Mouse (Mus musculus) CD4-positive, CD25-positive, alpha-beta regulatory T cell, adult 4 months (primary cell): ENCODE results near the gene Zfp382. TPM values are rescaled to one million over a fixed set of nuclear protein-coding genes. Genes with fewer than 3 reads are reported as not detected.
"Not testable (repeated sequence)": the region's sequence is repeated elsewhere in the genome, so short reads cannot be mapped to it uniquely, and the experiment has no call there.

Experiments
- ATAC-seq: one replicate; pipeline ENCODE4 v1.8.0; 2017
- polyA plus RNA-seq, 2 experiments: library from polyadenylated mRNA; unstranded; fragments of 100-300 nt; shearing (Covaris generic); gene quantifications; one replicate each; pipeline ENCODE4 v1.2.1; 2017

Zfp382 gene
- polyA plus RNA-seq: 10 to 100 TPM; 13.2 to 20.3 TPM

DNA sequence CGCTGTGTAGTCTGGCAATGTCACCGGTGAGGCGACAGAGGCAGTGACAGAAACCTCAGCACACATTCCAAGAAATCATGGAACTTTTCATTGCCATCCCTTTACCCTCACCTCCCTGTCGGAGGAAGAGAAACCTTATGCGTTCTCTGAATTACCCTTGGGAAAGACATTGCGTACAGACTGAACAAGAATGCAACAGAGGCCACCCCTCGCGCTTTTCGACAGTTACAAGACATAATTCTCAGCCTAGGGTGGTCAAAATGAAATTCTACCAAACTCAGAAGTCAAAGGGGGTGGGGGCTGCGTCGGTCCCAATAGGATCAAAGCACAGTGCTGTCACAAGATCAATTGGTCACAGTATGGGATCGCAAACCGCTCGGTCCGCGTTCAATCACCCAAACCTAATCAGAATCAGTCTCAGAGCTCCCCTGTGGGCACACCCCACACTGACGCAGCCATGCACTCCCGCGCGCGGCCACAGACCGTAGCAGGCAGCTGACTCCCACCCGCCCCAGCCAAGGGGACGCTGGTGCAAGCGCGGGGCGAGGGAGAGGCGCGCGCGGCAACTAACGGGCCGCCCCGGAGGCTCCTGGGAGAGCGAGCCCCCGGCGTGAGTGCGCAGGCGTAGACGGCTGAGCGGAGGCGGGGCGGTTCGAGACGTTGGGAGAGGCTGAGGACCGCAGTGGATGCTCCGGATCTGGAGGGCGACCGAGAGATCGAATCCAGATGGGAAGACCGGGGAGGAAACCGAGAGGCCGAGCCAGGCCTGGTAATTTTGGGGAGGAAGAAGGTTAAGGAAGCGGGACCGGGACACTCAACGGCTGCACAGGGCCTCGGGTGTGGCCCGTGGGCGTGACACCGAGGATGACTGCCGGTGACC, at the start of gene Zfp382:
TSS of gene Zfp382 (plus strand) at position 635 of the 880 bp plus-strand sequence.
- peak; percentile 92 for ATAC-seq

DNA sequence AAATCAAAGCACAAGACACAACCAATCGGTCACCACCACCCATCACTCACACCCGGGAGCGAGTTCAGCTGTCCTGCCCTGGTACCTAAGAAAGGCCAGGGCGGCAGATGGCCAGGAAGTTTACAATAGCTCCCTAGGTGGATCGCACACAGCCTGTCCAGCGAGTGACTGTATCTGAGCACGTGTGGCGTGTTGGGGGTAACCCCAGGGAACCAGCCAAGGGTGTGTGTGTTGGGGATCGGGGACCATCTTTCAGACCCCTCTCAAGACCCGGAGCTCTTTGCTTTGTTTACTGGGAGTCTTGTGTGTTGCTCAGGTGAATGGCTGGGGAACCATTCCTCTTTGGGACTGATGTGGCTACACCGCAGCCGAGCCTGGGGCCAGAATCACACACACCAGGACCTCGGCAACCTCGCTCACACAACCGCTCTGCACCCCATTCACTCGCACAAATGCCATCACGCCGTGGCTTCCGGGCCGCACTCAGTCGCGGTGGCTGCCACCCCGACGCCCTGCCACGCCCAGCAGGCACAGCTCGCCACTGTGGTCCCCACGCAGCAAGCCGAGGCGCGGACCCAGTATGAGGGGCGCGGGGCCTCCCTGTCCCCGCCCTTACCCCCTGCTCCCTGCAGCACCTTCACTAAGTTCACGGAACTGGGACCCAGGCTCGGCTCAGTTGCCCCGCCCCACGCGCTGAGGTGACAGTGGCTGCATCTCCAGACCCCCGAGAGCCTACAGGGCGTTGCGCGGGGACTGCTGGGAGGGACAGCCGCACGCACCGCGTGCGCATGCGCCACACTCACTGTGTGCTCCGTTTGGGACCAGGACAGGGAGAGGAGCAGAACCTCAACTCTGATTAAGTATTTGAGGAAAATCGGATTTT, 49.4 kb upstream of the Zfp382 start, which contains the start of gene Zfp82:
TSS of gene Zfp82 (minus strand) at position 755 of the 883 bp plus-strand sequence.
- peak; percentile 84 for ATAC-seq

- no peak for ATAC-seq
Measured at GRCm38 (mm10) chr7:30086524-30086923, 35.2 kb upstream of the Zfp382 start.

GRCm38 (mm10) chr7:30089405-30089804, 32.3 kb upstream of the Zfp382 start:
- no peak for ATAC-seq

- ATAC-seq: peak; percentile 88
Measured at GRCm38 (mm10) chr7:30090092-30090969, 31.4 kb upstream of the Zfp382 start, which contains the start of the genes Gm26920 and Zfp566. Gm26920 (minus strand) TSS chr7:30090410. Zfp566 (minus strand) TSS chr7:30090527.

DNA sequence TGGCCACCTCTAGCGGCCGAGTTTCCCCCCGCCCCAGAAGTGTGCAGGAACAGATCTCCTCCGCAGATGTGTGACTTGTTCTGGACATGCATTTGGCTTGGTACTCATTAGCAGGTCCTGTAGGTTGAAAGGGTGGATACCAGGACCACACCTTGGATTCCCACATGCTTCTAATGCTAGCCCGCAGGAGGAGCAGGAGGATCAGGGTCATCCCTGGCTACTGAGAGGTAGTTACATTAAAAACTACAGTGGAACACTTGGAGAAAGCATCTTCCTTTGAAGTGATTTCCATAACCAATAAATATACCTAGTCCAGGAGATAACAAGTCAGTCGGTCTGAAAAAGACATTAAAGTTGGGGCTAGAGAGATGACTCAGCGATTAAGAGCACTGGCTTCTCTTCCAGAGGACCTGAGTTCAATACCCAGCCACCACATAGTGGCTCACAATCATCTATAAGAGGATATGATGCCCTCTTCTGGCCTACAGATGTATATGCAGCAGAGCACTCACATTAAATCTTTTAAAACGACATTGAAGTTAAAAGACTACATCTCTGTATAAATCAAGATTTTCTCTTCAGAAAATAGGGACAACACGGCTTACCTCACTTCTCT, 30.7 kb upstream of the Zfp382 start:
- ATAC-seq: no peak

- no peak for ATAC-seq
Measured at GRCm38 (mm10) chr7:30092666-30093065, 29.1 kb upstream of the Zfp382 start.

- no peak for ATAC-seq
Measured at GRCm38 (mm10) chr7:30093918-30094415, 27.8 kb upstream of the Zfp382 start.

- peak; percentile 45 for ATAC-seq
Measured at GRCm38 (mm10) chr7:30094646-30095429, 26.9 kb upstream of the Zfp382 start, which contains the start of gene Zfp260. Zfp260 (plus strand) TSS chr7:30094777.

DNA sequence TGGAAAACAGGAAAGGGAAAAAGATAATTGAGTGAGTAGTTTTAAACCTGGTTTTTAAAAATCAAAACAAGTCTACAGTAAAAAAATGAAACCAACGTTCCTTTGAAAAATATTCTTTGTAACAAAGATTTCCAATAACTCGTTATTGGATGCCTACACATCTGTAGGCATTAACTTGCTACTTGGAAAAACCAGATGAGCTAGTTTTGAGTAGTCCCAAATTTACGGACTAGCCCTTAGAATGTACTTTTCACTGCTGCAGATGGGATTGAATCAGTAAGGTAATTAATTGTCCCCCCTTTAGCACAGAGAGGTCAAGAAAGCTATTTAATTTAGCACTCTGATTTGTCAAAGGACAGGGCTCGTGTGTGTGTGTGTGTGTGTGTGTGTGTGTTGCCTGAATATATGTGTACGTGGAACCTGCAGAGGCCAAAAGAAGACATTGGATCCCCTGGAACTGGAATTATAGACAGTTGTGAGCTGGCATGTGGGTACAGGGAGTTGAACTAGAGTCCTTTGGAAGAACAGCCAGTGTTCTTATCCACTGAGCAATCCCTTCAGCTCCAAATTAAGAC, 26.1 kb upstream of the Zfp382 start:
- ATAC-seq: no peak

DNA sequence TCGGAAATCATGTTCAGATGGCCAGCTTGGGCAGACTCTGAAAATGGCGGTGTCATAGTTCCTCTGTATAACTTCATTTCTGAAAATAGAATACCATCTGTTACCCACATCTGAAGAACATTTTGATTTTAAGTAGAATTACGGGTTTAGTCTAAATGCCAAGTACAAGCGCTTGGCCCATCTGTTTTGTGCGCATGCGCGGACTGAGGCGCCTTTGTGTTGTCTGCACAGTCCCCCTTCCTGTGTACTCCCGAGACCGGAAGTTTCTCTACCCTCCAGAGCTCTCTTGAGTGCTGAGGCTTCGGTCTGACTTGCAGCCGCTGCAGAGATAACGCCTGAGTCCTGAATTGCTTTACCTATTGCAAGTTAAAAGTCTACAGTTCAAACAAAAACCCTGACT, 22.4 kb upstream of the Zfp382 start:
- peak; percentile 75 for ATAC-seq

DNA sequence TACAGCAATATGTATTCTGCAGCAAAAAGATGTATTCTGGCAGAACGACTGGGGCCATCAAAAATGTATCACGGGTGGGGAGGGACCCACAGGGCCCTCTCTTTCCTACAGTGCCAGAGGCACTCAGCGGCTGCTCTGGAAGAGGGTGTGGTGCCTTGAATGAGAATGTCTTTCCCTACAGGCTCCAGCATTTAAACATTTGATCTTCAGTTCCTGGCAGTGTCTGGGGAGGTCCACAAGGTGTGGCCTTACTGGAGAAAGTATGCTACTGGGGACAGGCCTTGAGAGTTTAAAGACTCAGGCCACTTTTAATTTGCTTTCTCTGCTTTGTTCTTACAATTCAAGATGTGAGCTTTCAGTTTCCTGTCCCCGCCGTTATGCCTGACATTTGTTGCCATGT, 5.7 kb upstream of the Zfp382 start:
- ATAC-seq: no peak

DNA sequence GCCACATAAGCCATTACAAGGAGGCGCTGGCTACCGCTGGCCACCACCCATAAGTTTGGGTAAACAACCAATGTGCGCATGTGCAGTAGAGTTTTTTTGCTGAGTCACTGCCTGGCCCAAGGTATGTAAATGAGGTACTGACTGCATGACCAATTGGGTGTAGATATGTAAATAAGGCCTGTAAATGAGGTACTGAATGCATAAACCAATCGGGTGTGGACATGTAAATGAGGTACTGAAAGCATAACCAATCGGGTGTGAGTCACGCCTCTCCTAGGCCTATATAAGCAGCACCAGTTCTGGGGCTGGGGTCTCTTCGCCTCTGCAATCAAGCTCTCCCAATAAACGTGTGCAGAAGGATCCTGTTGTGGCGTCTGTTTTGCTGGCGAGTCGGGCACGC, 3.8 kb upstream of the Zfp382 start:
- ATAC-seq: not testable (repeated sequence)

GRCm38 (mm10) chr7:30122188-30122530, 417 bp downstream of the Zfp382 start:
- ATAC-seq: no peak

DNA sequence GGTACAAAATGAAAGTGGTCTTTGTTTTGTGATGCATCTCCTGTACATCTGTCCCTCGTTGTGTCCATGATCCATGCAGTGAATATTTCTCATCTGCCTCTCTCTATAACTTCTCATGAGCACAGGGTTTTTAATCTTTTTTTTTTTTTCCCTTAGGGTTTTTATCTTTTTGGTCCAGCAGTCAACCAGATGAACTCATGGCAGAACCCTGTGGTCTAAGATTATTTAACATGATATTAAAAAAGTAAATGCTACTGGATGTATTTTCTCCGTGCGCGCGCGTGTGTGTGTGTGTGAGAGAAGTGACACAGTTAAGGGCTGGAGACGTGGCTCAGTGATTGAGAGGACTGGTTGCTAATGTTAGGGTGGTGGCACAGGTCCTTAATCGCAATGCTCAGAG, 8.2 kb downstream of the Zfp382 start:
- ATAC-seq: no peak

DNA sequence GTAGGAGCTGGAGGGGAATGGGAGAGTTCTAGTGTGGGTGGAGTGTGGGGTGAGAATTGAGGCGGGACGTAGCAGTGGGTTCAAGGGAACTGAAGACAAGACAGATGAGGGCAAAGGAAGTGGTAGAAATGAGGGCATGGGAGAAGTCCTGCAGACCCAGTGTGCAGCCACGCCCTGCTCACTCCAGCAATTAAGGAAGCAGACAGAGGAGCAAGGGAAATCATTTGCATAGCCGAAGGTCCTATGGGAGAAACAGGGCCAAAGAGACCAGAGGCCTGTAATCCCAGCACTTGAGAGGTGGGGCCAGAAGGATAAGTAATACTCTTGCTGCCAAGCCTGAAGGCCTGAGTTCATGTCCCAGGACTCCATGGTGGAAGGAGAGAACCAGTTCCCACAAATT, 10.7 kb downstream of the Zfp382 start:
- ATAC-seq: no peak

- ATAC-seq: no peak
Measured at GRCm38 (mm10) chr7:30136826-30137225, 15.1 kb downstream of the Zfp382 start.

DNA sequence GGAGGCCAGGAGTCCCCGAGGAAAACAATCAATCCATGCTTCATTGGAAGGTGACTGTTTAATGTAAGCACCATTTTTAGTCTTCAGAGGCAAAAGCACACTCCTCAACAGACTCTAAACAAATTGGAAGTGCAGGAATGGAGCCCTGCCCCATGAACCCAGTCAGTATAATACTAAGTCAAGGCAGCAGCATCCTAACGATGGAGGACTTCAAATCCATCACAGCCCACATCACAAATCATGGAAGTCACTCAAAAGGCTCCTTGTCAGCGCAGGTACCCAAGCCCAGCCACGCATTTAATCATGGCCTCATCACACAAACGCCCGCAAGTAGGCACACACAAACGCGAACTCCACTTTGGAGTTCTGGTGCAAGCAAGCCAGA, 21.4 kb downstream of the Zfp382 start:
- ATAC-seq: no peak

GRCm38 (mm10) chr7:30143555-30144209, 21.9 kb downstream of the Zfp382 start:
- no peak for ATAC-seq

GRCm38 (mm10) chr7:30147011-30147410, 25.3 kb downstream of the Zfp382 start:
- ATAC-seq: no peak
